Mouse (Mus musculus) erythroblast, embryonic 14.5 days (primary cell): ENCODE measurements around the gene Mms19. TPM values are rescaled to one million over a fixed set of nuclear protein-coding genes. Genes with fewer than 3 reads are reported as not detected.
A peak's percentile ranks its signal among the peaks of the same experiment; 100 is the strongest.

Source experiments
- H3K27me3 ChIP-seq: 2 replicates; pipeline ENCODE4 v1.6.1; 2012; ENCODE audit warnings: inconsistent platforms; ENCODE audit not compliant: control insufficient read depth
- H3K36me3 ChIP-seq: 2 replicates; pipeline ENCODE4 v1.6.1; 2012; ENCODE audit warnings: mild to moderate bottlenecking, inconsistent platforms; ENCODE audit not compliant: control insufficient read depth
- H3K4me1 ChIP-seq: 2 replicates; pipeline ENCODE4 v1.6.1; 2012; ENCODE audit warnings: inconsistent platforms; ENCODE audit not compliant: control insufficient read depth
- H3K4me3 ChIP-seq: replicated peaks from 2 replicates; pipeline ENCODE3; 2012; ENCODE audit warnings: moderate library complexity, mild to moderate bottlenecking, inconsistent platforms
- H3K9me3 ChIP-seq: 2 replicates; pipeline ENCODE4 v1.6.1; 2012; ENCODE audit warnings: low read length, inconsistent platforms, mixed read lengths; ENCODE audit not compliant: control insufficient read depth
- GATA1 ChIP-seq: IDR thresholded peaks from 2 replicates; pipeline ENCODE4 v1.6.1; 2012; ENCODE audit warnings: low read length, inconsistent platforms, mixed read lengths
- TAL1 ChIP-seq: IDR thresholded peaks from 3 replicates; pipeline ENCODE4 v1.6.1; 2012; ENCODE audit warnings: low read length, inconsistent platforms, mixed read lengths
- polyA plus RNA-seq: library from polyadenylated mRNA; stranded (reverse); fragments of >175 nt; gene quantifications from 2 replicates; pipeline ENCODE4 v1.2.3, GENCODE M21; 2012

Mms19 gene
- polyA plus RNA-seq, 1 experiment, result 0.65 TPM

- TF ChIP-seq TAL1 (no peak), GATA1 (no peak)
- H3K9me3 ChIP-seq, result no peaks in the 10 kb centered on the region
- no peaks in the 10 kb centered on the region for H3K27me3 ChIP-seq
- H3K4me1 ChIP-seq, result no peaks in the 10 kb centered on the region
- no peak overlapping the region for H3K4me3 ChIP-seq
- peaks cover 98% of the 10 kb centered on the region for H3K36me3 ChIP-seq
Measured at GRCm38 (mm10) chr19:41953574-41953973, 27.4 kb downstream of the Mms19 start.

GRCm38 (mm10) chr19:41952287-41952686 is 28.7 kb downstream of the Mms19 start:
- Histone ChIP-seq H3K4me3 (no peak overlapping the region), H3K9me3 (no peaks in the 10 kb centered on the region), H3K36me3 (peaks cover 98% of the 10 kb centered on the region), H3K27me3 (no peaks in the 10 kb centered on the region), H3K4me1 (peaks cover under 1% of the 10 kb centered on the region)
- TF ChIP-seq TAL1 (no peak), GATA1 (no peak)

DNA sequence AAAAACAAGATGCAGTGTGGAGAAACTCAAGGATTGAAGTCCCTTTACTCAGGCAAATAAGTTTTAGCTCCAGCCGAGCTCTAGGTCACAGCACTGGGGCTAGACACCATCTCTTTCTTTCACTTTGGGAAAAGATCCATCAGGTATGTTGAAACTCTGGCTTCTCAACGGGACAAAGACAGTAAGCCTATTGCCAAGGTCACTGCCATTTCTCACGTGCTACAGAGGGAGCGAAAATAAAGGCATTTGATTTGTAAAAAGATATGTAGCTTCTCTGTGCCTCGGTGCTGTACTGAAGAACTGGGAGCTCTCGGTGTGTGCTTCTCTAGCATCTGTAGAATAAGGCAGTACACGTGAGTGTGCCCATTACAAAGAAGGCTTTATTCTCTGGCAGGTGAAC is 37.1 kb downstream of the Mms19 start:
- H3K9me3 ChIP-seq, result no peaks in the 10 kb centered on the region
- peaks cover 3% of the 10 kb centered on the region for H3K4me1 ChIP-seq
- peaks cover 97% of the 10 kb centered on the region for H3K36me3 ChIP-seq
- TF ChIP-seq GATA1, result no peak
- no peak overlapping the region for H3K4me3 ChIP-seq
- no peaks in the 10 kb centered on the region for H3K27me3 ChIP-seq

- Histone ChIP-seq H3K36me3 (peaks cover 74% of the 10 kb centered on the region), H3K4me1 (peaks cover 15% of the 10 kb centered on the region), H3K4me3 (no peak overlapping the region), H3K9me3 (no peaks in the 10 kb centered on the region), H3K27me3 (no peaks in the 10 kb centered on the region)
- TF ChIP-seq GATA1 (no peak), TAL1 (no peak)
Measured at GRCm38 (mm10) chr19:41938539-41938938, 42.4 kb downstream of the Mms19 start.

DNA sequence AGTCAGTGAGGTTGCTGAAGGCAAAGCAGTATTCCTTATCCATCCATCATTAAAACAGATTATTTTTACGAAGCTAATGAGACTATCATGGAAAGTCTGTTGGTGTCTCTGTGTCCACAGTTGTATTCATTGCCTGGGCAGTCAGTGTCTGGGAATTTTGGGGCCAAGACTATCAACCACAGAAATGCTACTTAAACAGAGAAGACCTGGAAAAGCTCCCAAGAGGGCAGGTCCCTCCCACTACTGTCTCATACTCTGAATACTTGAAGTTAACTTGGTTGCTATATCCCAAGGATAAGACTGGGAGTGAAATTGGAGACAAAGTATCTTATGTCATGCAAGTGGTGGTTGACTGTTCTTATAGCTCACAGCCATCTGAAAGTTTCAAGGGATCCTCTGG is 45.0 kb downstream of the Mms19 start:
- Histone ChIP-seq H3K36me3 (peaks cover 52% of the 10 kb centered on the region), H3K9me3 (no peaks in the 10 kb centered on the region), H3K4me1 (peaks cover 33% of the 10 kb centered on the region), H3K4me3 (no peak overlapping the region), H3K27me3 (no peaks in the 10 kb centered on the region)
- TF ChIP-seq GATA1, result no peak
- no peak for TF ChIP-seq TAL1

GRCm38 (mm10) chr19:41934124-41934523 is 46.8 kb downstream of the Mms19 start:
- peak overlapping the region; percentile 98 for H3K4me3 ChIP-seq
- H3K36me3 ChIP-seq, result peaks cover 47% of the 10 kb centered on the region
- peaks cover 38% of the 10 kb centered on the region for H3K4me1 ChIP-seq
- no peaks in the 10 kb centered on the region for H3K9me3 ChIP-seq
- no peaks in the 10 kb centered on the region for H3K27me3 ChIP-seq
- TF ChIP-seq GATA1 (0 out of 2 replicates have a peak, but pooled peaks have one; percentile 28), TAL1 (no peak; the same call in 2 of the 3 replicates)

DNA sequence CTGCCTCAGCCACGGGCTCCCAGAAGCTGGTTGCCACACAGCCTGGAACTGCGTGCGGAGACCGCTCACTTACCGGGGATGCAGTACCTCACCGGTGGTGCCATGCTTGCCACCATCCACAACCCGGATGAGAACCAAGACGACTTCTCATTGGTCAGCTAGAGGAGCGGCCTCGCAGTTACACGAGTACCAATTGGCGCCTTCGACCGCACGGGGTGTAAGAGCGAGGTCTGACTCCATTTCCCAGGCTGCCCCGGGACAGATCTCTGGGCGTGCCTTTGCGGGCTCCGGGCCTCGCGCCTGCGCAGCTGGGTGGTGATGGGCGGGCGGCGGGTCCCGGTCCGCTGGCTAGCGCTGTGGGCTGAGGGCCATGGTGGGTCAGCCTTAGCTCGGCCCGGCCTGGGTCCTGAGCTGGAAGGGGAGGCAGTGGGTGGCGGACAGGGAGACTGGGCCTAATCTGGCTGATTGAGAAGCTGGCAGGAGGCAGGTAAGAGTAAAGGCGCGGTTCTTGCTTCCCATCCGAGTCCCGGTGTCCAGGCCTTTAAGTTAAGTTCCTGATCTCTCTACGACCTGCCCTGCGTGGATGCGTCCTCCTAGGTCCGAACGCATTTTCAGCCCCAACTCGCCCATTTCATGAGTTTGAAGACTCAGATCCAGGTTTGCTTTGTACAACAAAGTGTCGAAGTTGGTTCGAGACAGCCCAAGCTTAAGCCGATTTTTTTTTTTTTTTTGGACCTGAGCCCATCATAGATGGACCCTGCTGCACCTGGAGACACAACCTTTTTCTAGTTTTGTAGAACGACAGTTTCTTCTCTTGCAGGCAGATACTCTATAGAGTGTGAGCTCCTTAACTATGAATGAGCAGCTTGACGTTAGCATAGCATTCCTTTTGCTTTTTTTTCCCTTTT is 47.5 kb downstream of the Mms19 start, which contains the start of the genes Exosc1 and Zdhhc16:
TSS of gene Exosc1 (minus strand) at position 245 of the 908 bp plus-strand sequence.
TSS of gene Zdhhc16 (plus strand) at position 302 of the 908 bp plus-strand sequence.
- peaks cover 49% of the 10 kb centered on the region for H3K36me3 ChIP-seq
- H3K4me1 ChIP-seq, result peaks cover 38% of the 10 kb centered on the region
- TF ChIP-seq TAL1 (no peak), GATA1 (no peak)

DNA sequence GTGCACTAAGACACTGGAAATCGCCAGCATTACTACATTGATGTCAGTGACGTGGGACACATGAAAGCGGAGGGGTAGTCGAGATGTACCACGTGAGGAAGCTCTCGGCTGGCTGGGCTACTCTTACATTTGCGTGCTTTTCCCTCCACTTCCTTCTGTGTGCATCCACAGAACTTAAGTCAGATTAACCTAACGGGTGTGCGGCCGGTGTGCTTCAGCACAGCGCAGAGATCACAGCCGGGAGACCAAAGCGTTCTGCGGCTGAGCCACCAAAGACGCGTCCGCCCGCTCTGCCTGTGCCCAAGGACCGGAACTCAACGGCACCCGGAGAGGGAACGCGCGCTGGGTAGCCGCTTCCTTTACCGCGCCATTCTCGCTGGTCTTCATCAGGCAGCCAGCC is 48.3 kb downstream of the Mms19 start:
- Histone ChIP-seq H3K27me3 (no peaks in the 10 kb centered on the region), H3K9me3 (no peaks in the 10 kb centered on the region), H3K36me3 (peaks cover 49% of the 10 kb centered on the region), H3K4me1 (peaks cover 38% of the 10 kb centered on the region), H3K4me3 (peak overlapping the region; percentile 98)
- no peak for TF ChIP-seq GATA1
- no peak for TF ChIP-seq TAL1

More for the DNA sequence above, 47.5 kb downstream of the Mms19 start, which contains the start of the genes Exosc1 and Zdhhc16:
- Histone ChIP-seq H3K4me3 (peak within 1 kb of the TSS; percentile 98), H3K9me3 (no peaks in the 10 kb centered on the region), H3K27me3 (no peaks in the 10 kb centered on the region)

GRCm38 (mm10) chr19:41920412-41921067 is 60.4 kb downstream of the Mms19 start:
- TF ChIP-seq TAL1 (no peak), GATA1 (no peak)
- Histone ChIP-seq H3K4me3 (no peak overlapping the region), H3K36me3 (peaks cover 81% of the 10 kb centered on the region)

More at GRCm38 (mm10) chr19:41920412-41921067, 60.4 kb downstream of the Mms19 start:
- Histone ChIP-seq H3K27me3 (no peaks in the 10 kb centered on the region), H3K4me1 (no peaks in the 10 kb centered on the region), H3K9me3 (no peaks in the 10 kb centered on the region)
